Mouse (Mus musculus) R1 (cell line): ENCODE measurements at regions not wholly inside any gene's neighbourhood (a gene's known extent, or its start where the extent isn't known, plus 50 kb on each side); places are given as distances from the start of the nearest gene placed in this dataset.

Experiments used
- DNase-seq: peaks from one replicate; pipeline ENCODE4 v3.0.0-alpha.2; 2018; ENCODE audit warnings: low read depth, low spot score

GRCm38 (mm10) chrX:61119499-61119898 is 65.9 kb downstream of the Cdr1 start:
- DNase-seq = peak; percentile 1

DNA sequence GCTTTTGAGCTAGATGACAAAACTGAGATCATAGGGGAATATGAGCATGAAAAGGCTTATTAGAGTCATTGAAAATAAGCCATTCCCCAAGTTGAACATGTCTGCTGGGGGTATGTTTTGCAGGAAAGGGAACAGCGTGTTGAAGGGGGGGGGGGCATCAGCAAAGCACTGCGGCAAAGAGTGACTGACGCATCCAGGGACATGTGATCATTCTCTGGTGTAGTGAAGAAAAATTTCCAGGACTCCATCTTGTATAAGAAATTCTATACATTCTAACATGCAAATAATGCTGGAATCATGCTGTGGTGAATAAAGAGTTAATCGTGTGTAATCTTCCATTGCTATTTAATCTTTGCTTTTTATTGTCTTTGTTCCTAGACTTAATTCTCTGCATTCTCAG is 68.0 kb downstream of the Cdr1 start:
- no peak for DNase-seq

GRCm38 (mm10) chrX:61116010-61116447 is 69.3 kb downstream of the Cdr1 start:
- DNase-seq = no peak
